ENCODE assay signal across 27 mouse cellular contexts in the genomic region with DNA sequence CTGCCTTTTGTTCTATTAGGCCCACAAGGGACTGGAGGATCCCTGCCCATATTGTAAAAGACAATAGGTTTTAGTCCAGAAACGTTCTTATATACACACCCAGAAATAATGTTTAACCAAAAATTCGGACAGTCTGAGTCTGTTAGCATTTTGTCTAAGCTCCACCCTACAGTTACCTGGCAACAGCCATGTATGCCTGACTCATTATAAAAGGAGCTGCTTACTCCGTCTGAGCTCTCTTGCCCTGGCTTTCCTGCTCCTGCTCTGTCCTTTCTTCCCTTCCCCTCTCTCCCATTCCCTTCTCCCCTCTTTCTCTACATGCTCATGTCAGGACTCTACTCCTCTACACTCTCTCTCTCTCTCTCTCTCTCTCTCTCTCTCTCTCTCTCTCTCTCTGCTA.
DNase-seq lines count a peak whose midpoint lies in the region; ATAC-seq and TF ChIP-seq lines count a peak whose summit lies in the region.
"Had no signal": no experiment of that assay in that cellular context is flagged by ENCODE, and none has a peak within 500 bp of the region (broad histone marks: within the 10 kb centered on the region; RNA-seq: fewer than 3 reads in every experiment).

No protein-coding gene starts in this region.

- no peaks in the 10 kb centered on the region for H3K9me3 ChIP-seq in forebrain, embryonic 11.5 days (ENCODE audit: control insufficient read depth, low read length)
- no peaks in the 10 kb centered on the region for H3K9me3 ChIP-seq in forebrain, embryonic 10.5 days
- H3K9me3 ChIP-seq in hindbrain, postnatal 0 days (ENCODE audit: low read length) = no peaks in the 10 kb centered on the region
- no peaks in the 10 kb centered on the region for H3K9me3 ChIP-seq in hindbrain, embryonic 11.5 days (ENCODE audit: control insufficient read depth, low read length)
- no peaks in the 10 kb centered on the region for H3K9me3 ChIP-seq in midbrain, embryonic 15.5 days
- H3K9me3 ChIP-seq: embryonic facial prominence, embryonic 15.5 days; hindbrain, embryonic 13.5 days had no signal

- H3K27ac ChIP-seq in forebrain, embryonic 11.5 days (ENCODE audit: low read depth, low read length) = no peak overlapping the region
- H3K27ac ChIP-seq in forebrain, embryonic 10.5 days = no peak overlapping the region
- no peak overlapping the region for H3K27ac ChIP-seq in hindbrain, postnatal 0 days
- no peak overlapping the region for H3K27ac ChIP-seq in hindbrain, embryonic 11.5 days (ENCODE audit: low read depth, low read length)
- H3K27ac ChIP-seq in midbrain, embryonic 15.5 days = no peak overlapping the region
- H3K27ac ChIP-seq: embryonic facial prominence, embryonic 15.5 days; gastrocnemius, adult 2 months; hindbrain, embryonic 13.5 days had no signal

- no peak for TF ChIP-seq POLR2A in brain, embryonic 14.5 days (IDR thresholded peaks at IDR 0.05; ENCODE audit: borderline replicate concordance, extremely low read depth, insufficient read depth, insufficient read length, poor library complexity, severe bottlenecking)

- no peak for TF ChIP-seq CTCF in hindbrain, postnatal 0 days (IDR thresholded peaks at IDR 0.05; ENCODE audit: low read depth)
- TF ChIP-seq CTCF in brain, embryonic 14.5 days (IDR thresholded peaks at IDR 0.05; ENCODE audit: borderline replicate concordance, extremely low read depth, insufficient read depth, insufficient read length) = no peak

- H3K9ac ChIP-seq in forebrain, embryonic 11.5 days (ENCODE audit: low read length) = no peak overlapping the region
- no peak overlapping the region for H3K9ac ChIP-seq in hindbrain, postnatal 0 days (replicated peaks; ENCODE audit: low read length)
- H3K9ac ChIP-seq in hindbrain, embryonic 11.5 days (ENCODE audit: low read depth, low read length) = no peak overlapping the region
- H3K9ac ChIP-seq in midbrain, embryonic 15.5 days = no peak overlapping the region
- H3K9ac ChIP-seq: embryonic facial prominence, embryonic 15.5 days; hindbrain, embryonic 13.5 days had no signal

- 52% methylated on average over 3 of the region's 3 CpGs for WGBS in forebrain, embryonic 11.5 days
- WGBS in forebrain, embryonic 10.5 days = 68% methylated on average over 3 of the region's 3 CpGs
- 38% methylated on average over 3 of the region's 3 CpGs for WGBS in hindbrain, postnatal 0 days
- 51% methylated on average over 3 of the region's 3 CpGs for WGBS in hindbrain, embryonic 11.5 days
- 40% methylated on average over 3 of the region's 3 CpGs for WGBS in midbrain, embryonic 15.5 days

- DNase-seq in forebrain, embryonic 11.5 days (ENCODE audit: low spot score) = no peak
- DNase-seq in forebrain, embryonic 10.5 days (ENCODE audit: extremely low spot score, low spot score) = no peak
- peak; percentile 5 for DNase-seq in hindbrain, postnatal 0 days (ENCODE audit: low spot score)
- no peak for DNase-seq in hindbrain, embryonic 11.5 days (ENCODE audit: low spot score)
- DNase-seq in brain, embryonic 14.5 days (ENCODE audit: low read depth) = peak; percentile 22
- DNase-seq in lung, postnatal 36 days = no peak
- DNase-seq: adrenal gland, postnatal 10 days; adrenal gland, postnatal 36 days; B cell, adult 2 months; cerebellum, adult 11 months; cerebellum, adult 2 months; cerebellum, adult 9-11 months; cerebellum, postnatal 25 days; gastrocnemius, adult 2 months; gastrocnemius, postnatal 14 days; heart, adult 11 months had no signal

- ATAC-seq in forebrain, embryonic 11.5 days (replicated peaks; ENCODE audit: low FRiP score) = 0 out of 2 replicates have a peak, but pooled peaks have one; percentile 24
- no peak for ATAC-seq in hindbrain, postnatal 0 days
- no peak for ATAC-seq in hindbrain, embryonic 11.5 days (ENCODE audit: low FRiP score)
- peak; percentile 88; the same call in 1 of the 2 replicates for ATAC-seq in midbrain, embryonic 15.5 days (replicated peaks)
- ATAC-seq in megakaryocyte-erythroid progenitor cell, adult 5-6 weeks (replicated peaks; ENCODE audit: low FRiP score, low TSS enrichment, poor library complexity, severe bottlenecking) = no peak
- ATAC-seq: forebrain, embryonic 14.5 days; hindbrain, embryonic 16.5 days; inflammation-experienced regulatory T-cells, adult 6 months; intestine, embryonic 16.5 days; Patski had no signal

- no peaks in the 10 kb centered on the region for H3K27me3 ChIP-seq in forebrain, embryonic 11.5 days (ENCODE audit: control insufficient read depth, insufficient read depth, low read length)
- no peaks in the 10 kb centered on the region for H3K27me3 ChIP-seq in forebrain, embryonic 10.5 days (ENCODE audit: poor library complexity, severe bottlenecking)
- H3K27me3 ChIP-seq in hindbrain, postnatal 0 days (ENCODE audit: insufficient read depth, low read length) = no peaks in the 10 kb centered on the region
- no peaks in the 10 kb centered on the region for H3K27me3 ChIP-seq in hindbrain, embryonic 11.5 days (ENCODE audit: control insufficient read depth, insufficient read depth, low read length)
- H3K27me3 ChIP-seq in midbrain, embryonic 15.5 days (replicated peaks) = no peaks in the 10 kb centered on the region
- H3K27me3 ChIP-seq: embryonic facial prominence, embryonic 15.5 days; hindbrain, embryonic 13.5 days; Patski had no signal

- no peak overlapping the region for H3K4me3 ChIP-seq in forebrain, embryonic 11.5 days (ENCODE audit: low read depth, low read length)
- no peak overlapping the region for H3K4me3 ChIP-seq in forebrain, embryonic 10.5 days
- no peak overlapping the region for H3K4me3 ChIP-seq in hindbrain, postnatal 0 days (ENCODE audit: low read length)
- H3K4me3 ChIP-seq in hindbrain, embryonic 11.5 days (ENCODE audit: low read depth, low read length) = no peak overlapping the region
- no peak overlapping the region for H3K4me3 ChIP-seq in midbrain, embryonic 15.5 days
- H3K4me3 ChIP-seq: embryonic facial prominence, embryonic 15.5 days; gastrocnemius, adult 2 months; hindbrain, embryonic 13.5 days had no signal

- H3K4me1 ChIP-seq in forebrain, embryonic 11.5 days (replicated peaks; ENCODE audit: control insufficient read depth, insufficient read depth, low read length) = no peaks in the 10 kb centered on the region
- 0 out of 2 replicates have a peak, but pooled peaks cover 3% of the 10 kb centered on the region for H3K4me1 ChIP-seq in forebrain, embryonic 10.5 days
- no peaks in the 10 kb centered on the region for H3K4me1 ChIP-seq in hindbrain, postnatal 0 days (ENCODE audit: insufficient read depth, low read length)
- H3K4me1 ChIP-seq in hindbrain, embryonic 11.5 days (replicated peaks; ENCODE audit: control insufficient read depth, insufficient read depth, low read length) = no peaks in the 10 kb centered on the region
- no peaks in the 10 kb centered on the region for H3K4me1 ChIP-seq in midbrain, embryonic 15.5 days
- H3K4me1 ChIP-seq: embryonic facial prominence, embryonic 15.5 days; hindbrain, embryonic 13.5 days had no signal

- no peaks in the 10 kb centered on the region for H3K36me3 ChIP-seq in forebrain, embryonic 11.5 days (ENCODE audit: control insufficient read depth, insufficient read depth, low read length)
- H3K36me3 ChIP-seq in forebrain, embryonic 10.5 days (replicated peaks) = no peaks in the 10 kb centered on the region
- H3K36me3 ChIP-seq in hindbrain, postnatal 0 days (ENCODE audit: insufficient read depth, low read length) = no peaks in the 10 kb centered on the region
- no peaks in the 10 kb centered on the region for H3K36me3 ChIP-seq in hindbrain, embryonic 11.5 days (ENCODE audit: control insufficient read depth, insufficient read depth, low read length)
- H3K36me3 ChIP-seq in midbrain, embryonic 15.5 days (replicated peaks) = no peaks in the 10 kb centered on the region
- H3K36me3 ChIP-seq: embryonic facial prominence, embryonic 15.5 days; G1E; hindbrain, embryonic 13.5 days had no signal

- H3K4me2 ChIP-seq in forebrain, embryonic 11.5 days (ENCODE audit: low read depth, low read length, severe bottlenecking) = no peak overlapping the region
- H3K4me2 ChIP-seq in hindbrain, postnatal 0 days (ENCODE audit: low read depth, low read length) = no peak overlapping the region
- H3K4me2 ChIP-seq in hindbrain, embryonic 11.5 days (replicated peaks; ENCODE audit: low read depth, low read length) = no peak overlapping the region
- no peak overlapping the region for H3K4me2 ChIP-seq in midbrain, embryonic 15.5 days
- H3K4me2 ChIP-seq: embryonic facial prominence, embryonic 15.5 days; heart, embryonic 11.5 days; hindbrain, embryonic 13.5 days had no signal

Comparison
In these comparisons a context has a peak if more than half of its experiments do, and no peak if none do; other contexts are left out.
1. DNase-seq: peak in hindbrain, postnatal 0 days (single experiment) and brain, embryonic 14.5 days (single experiment); none in forebrain, embryonic 11.5 days (single experiment), forebrain, embryonic 10.5 days (single experiment), hindbrain, embryonic 11.5 days (single experiment) and lung, postnatal 36 days (single experiment).
2. ATAC-seq: peak in forebrain, embryonic 11.5 days (single experiment) and midbrain, embryonic 15.5 days (single experiment); none in hindbrain, postnatal 0 days (single experiment), hindbrain, embryonic 11.5 days (single experiment) and megakaryocyte-erythroid progenitor cell, adult 5-6 weeks (single experiment).